Mouse (Mus musculus): ENCODE data around the gene Slc41a2.
A peak's percentile ranks its signal among the peaks of the same experiment; 100 is the strongest.
"Not testable (repeated sequence)": the region's sequence is repeated elsewhere in the genome, so short reads cannot be mapped to it uniquely, and the experiment has no call there.

Slc41a2 gene

DNA sequence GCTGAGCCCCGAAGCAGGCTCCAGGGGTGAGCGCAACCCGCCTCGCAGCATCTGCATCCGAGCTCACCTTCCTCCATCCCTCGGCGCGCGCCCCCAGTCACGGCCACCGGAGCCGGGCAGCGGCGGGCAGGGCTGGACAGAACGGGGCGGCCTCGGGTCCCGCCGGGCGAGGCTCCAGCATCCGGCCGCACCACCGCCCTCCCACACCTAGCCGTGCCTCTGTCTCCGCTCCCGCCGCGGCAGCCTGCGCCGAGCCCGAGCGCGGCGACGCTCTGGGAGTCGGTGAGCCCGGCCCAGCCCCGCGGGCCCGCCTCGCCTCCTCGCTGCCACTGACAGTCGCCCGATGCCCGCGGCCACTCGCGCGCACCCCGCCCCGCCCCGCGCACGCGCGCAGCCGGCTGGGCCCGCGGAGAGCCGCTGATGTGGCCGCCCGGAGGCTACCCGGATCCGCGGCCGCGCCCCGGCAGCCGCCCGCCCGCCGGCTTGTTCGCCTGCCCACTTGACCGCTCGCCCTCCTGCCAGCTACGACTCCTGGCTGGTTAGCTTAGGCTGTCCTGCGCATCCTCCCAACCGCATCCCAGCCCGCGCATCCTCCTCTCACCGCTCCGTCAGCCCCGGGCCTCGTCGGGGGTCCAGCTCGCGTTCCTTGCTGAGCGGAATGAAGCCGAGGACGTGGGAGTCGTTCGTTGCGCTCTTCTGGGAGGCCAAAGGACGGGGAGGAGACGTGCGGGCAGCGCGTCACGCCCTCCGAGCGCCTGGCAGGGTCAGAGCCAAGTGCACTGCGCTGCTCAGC is at the start of gene Slc41a2:
Gene Slc41a2 (minus strand): TSS at position 724 of the 793 bp plus-strand sequence.
- DNase-seq, result peak; percentile 82 to 90

DNA sequence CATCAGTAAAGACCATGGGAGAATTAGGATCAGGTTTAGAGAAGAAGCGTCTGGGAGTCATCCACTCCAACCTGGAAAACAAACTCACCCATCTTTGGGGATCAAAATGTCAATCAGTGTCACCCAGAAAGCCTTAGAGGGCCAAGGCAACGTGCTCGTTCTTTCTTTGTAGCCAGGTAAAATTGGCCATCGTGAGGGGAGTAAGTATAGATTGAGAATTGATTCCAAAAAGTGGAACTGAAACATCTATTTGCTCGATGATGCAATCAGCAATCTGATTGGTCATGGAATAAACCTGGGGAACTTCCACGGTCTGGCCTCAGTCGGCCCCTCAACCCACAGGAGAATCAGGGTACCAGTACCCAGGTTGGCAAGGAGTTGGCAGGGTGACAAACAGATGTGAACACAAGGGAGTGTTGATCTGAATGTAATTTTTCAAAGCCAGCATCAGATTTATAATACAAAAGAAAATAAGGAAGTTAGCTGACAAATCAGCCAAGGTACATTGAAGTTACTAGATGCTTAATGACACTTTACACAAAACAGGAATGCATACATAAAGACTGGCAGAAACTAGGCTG is 47.7 kb upstream of the Slc41a2 start:
- no peak for DNase-seq

DNA sequence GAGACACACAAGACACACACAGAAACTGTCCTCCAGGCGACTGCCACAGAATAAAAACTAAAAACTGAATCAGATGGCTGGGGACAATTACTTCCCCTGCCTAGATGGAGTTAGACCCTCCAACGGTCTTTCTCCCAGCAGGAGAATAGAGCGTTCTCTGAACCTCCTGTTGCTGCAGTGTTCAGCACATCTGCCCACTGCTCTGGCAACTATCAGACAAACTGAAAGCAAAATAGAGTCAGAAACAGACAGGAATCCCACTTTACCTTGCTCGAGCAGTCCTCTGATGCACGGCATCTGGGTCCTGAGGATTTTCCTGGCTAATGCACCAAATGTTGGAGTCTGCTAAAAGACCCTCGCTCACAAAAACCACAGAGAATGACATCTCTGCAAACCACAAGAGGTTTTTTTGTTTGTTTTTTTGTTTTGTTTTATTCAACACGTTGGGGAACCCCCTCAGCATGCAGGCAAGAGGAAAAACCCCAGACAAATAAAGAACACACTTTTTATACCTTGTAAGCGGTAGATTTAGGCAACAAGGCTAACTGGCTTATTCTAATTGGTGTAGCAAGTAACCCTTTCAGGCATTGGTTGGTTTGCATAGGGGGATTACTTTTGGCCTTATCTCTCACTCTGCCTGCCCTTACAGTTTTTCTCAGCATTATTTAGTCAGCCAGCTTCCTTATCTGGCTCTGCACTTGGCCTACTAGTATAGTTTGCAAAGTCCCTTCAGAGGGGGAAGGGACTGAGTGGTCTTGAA is 47.0 kb upstream of the Slc41a2 start:
- no peak for DNase-seq

DNA sequence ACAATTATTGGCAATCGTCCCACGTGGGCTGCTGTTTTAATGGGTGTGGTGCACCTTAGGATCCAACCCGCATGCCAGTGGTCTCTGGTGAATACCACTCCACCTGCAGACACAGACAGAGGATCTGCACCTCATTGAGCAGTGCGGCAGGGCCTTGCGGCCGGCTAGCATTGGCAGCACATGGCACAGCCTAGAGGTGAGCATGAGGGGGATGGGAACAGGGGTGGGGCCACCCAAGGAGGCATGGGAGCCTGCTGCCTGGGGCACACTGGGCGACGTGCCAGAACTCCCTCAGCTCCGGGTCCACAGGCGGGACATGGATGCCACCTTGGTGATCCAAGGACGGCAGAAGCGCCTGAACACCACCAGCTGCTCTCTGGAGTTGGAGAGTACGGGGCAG is 46.2 kb upstream of the Slc41a2 start:
- no peak for DNase-seq

DNA sequence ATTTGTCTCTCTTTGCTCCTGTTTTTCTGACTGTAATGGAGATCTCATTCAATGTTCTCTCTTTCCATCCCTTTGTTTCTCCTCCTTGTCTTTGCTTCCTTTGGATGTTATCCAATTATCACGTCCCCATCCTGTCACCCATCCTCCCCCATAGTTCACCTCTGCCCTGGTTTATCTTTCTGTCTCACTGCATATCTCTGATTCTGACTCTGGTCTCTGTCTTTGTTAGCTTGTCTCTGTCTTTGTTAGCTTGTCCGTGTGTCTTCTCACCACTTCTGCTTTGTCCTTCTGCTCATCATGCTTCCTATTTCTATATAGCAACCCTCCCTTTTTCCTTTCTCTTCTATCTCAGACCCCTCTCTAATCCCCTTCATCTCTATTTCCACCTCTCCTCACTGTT is 45.3 kb upstream of the Slc41a2 start:
- DNase-seq, result no peak

DNA sequence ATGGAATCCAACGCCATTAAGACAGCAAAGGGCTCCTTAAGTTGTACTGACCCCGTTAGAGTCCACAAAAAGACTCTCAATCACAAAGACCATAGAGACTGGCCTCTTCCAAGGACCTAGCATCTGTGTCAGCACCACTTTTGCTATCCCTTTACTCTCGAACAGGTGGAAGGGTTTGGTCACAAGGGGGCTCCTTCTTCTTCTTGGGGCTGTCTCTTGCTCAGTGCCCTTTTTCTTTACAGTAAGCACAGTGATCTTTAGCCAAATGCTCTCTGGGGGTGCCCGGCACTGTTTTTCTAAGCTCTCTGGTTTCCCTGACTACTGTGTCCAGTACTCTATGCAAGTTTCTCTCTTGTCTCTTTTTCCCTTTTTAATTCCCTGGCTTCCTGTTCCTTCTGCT is 44.8 kb upstream of the Slc41a2 start:
- DNase-seq, result no peak

DNA sequence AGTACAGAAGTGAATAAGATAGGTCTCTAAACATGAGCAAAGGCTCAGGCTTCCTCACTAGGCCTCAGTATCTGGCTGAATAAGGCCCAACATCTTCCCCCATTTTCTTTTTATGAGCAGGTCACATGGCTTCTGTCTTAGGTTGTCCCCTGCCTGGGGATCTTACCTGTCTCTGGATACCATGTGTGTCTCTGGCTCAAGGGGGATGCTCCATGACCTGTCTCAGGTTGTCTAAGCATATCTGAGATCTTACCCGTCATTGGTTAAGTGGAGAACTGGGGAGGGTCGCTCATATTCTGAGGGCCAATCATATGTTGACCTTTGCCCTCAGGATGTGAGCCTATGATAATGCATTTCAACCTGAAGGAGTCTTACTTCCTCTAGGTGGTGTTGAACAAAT is 42.8 kb upstream of the Slc41a2 start:
- no peak for DNase-seq

DNA sequence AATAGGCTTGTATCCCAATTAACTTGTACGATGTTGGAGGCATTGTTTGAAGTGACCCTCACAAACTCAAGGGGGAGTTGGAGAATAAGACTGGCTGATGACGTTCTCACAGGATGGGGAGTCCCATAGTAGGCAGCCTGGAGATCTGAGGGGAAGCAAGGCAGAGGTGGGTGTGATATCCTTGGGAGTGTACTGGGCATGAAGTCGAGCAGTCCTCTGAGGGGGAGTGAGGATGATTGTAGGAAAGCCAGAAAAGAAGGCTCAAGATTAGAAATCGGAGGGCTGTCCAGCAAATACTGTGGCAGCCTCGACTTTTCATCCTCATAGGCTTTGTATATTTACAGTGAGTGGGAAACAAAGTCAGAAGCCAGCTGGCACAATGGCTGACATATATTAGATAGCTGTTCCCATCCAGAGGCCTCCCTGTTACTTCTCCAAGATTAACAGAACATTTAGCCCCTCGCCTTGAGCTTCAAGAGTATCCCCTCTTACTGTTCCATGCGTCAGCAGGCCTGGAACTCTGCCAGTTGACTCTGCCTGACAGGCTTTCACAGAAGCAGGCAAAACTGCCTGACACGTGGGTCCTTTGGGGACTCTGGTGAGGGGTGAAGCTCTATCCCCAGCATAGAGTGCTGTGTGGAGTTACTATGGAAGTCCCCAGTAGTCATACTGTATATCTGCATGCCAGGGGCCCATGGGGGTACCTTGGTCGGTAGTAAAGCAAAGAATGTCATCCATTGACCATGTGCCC is 40.6 kb upstream of the Slc41a2 start:
- no peak for DNase-seq

DNA sequence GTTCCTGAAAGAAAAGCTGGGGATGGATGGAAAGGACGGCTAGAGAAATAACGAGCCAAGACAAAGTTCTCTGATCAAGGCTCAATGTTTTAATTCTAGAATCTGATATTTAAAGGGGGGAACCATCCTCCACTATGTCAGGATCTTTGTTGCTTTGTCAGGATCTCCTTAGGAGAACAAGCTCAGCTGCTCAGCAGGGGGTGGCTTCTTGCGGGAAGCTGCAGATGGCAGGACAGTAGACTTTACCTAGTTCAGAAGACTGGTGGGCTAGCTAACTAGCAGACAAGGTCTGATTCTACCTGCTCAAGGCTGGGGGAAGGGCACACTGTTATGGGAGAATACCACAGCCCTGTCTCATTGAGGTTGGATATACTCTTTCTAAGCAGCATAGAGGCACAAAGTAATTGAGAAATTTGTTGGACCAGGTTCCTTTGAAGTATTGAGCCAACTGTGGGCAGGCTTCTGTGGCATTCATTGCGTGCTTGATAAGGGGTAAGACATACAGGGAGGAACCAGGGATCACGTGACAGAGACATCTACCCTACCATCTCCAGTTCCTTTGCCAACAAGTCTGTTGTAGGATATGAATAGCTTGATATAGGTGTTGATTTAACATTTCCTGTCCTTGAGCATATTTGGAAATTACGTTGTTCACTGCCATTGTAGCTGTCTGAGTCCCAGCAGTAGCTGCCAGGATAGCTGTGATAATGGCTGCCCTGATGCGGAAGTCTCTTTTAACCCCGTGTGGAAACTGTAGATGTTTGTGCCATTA is 39.4 kb upstream of the Slc41a2 start:
- DNase-seq, result peak; percentile 21 to 35

DNA sequence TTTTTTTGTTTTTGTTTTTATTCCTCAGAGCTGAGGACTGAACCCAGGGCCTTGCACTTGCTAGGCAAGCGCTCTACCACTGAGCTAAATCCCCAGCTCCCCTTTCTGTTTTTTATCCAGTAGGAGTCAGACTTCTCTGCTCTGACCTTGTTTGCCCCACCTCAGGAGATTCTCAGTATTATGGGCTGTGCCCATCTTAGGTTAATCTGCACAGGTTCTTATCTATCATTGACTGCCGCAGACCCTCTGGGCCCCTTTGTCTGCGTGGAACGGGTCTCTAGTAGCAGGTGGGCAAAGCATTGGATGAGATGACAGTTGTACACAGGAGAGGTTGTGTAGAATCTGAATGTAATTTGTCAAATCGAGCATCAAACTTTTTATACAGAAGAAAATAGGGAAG is 37.8 kb upstream of the Slc41a2 start:
- DNase-seq, result not testable (repeated sequence)

DNA sequence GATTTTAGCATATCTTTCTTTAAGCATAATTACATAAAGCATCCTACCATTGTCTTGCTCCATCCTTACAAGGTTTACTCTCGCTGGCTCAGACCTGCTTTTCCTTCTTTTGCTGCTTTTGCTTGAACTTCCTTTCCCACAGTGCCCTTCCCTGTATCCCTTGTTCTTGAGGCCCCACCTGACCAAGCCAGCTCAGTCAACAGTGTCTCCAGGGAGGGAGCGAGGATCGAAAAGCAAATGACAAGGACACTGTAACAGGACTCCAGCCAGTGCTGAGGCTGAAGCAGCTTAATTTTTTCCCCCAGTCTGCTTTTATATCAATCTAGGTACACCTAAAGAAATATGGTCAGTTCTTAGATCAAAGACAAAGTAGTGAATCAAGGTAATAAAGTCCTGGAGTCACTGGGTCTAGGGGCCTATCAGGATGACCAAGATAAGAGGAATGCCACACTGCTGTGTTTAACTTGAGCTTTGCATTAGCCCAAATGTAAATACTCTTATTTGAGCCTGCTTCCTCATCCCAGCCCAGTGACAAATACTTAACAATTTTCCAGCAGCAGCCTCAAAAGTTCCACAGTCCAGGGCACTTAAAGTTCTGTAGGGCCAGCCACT is 36.5 kb upstream of the Slc41a2 start:
- DNase-seq, result no peak

DNA sequence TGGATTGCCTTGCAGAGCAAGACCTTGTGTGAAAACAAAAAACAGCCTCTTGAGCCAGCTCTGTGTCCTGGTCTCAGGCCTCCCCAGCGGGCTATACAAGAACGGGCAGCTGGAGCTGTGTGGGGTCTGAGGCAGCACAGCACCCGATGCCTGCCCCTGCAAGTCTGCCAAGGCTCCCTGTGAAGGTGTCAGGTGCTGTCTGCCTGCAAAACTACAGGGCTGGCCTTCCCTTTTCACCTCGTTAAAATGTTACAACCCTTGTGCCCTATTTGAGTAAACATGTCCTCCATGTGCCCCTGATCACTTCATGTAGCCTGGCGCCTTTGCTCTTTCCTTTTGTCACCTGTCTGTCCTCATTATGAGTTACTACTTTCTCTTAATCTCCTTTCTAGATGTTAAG is 31.2 kb upstream of the Slc41a2 start:
- no peak for DNase-seq

DNA sequence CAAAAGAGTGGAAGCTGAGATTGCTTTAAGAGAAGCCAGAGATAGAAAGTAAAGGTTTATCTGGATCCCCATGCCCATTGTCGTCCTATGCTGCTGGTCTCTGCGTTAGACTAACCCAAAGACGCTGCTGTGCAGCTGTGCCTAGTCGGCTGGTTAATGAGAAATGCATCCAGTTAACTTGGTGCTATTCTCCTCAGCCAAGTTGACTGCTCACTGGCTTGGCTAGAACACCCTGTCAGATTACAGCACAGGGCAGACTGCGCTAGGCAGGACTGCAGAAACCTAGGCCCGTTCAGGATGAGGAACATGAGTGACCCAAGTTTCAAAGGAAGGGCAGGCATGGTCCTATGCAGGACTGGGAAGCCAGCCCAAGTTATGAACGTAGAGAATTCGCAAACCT is 25.8 kb upstream of the Slc41a2 start:
- DNase-seq, result no peak

DNA sequence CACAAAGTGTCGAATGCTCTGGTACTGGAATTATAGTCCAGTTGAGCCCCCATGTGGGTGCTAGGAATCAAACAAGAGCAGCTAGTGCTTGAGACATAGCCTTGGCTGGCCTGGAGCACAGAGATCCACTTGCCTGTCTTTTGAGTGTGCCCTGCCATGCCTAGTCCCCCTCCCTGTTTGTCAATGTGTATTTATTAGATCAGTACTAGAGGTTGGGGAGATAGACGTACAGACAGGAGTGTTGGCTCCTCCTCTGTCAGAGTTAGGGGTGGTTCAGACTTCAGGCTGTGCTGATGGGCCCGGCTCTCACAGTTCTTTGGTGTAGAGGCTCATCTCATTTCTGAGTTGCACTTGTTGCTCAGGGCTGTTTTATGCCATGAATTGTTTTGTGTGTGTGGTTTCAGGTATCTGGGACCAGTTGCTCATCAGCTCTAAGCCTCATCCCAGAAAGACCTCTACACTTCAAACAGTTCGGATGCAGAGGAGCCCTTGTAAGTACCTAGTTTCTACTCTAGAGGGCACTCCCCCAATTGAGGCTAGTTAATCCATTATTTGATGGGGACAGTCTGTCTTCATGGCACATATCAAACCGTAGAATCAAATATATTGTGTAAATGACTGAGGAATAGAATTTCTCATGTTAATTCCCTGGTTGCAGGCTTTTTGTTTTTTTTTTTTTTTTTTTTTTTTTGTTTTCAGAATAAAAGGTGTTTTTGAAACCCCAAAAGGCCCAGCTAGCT is 24.1 kb upstream of the Slc41a2 start:
- DNase-seq, result peak in 1 of 2 experiments; percentile 21

DNA sequence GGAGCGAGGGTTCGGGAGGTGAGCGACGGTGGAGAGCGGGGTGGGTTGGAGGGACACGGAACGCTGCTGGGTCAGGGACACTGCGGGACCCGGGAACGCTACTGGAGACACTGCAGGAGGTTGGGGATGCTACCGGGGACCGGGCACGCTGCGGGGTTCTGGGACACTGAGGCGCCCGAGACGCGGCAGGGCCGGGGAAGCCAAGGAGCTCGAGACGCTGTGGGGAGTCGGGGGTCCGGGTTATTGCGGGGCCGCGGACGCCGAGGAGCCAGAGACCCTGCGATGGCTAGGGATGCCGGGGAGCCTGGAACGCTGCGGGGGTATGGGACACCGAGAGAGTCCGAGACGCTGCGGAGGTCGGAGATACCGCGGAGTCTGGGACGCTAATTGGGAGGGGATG is 22.7 kb upstream of the Slc41a2 start:
- no peak for DNase-seq

DNA sequence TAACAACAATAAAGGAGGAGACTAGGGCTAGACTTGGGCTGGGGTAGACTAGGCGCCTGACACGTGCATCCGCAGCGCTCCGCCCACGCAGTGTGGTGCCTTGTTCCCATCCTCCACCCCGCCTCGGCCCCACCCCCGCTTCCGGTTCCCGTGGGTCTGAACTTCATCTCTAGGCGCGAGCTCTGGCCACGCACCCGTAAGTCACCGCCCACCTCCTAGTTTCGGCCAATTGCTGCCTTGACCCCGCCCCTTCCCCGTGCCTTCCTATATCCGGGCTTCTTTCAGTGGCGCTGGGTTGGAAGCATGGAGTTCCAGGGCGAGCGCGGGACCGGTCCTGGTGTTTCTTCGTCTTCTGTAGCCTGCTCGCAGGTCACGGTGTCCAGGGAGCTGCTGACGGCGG is 22.3 kb upstream of the Slc41a2 start, which contains the start of gene D10Wsu102e:
Gene D10Wsu102e (plus strand): TSS at position 266 of the 400 bp plus-strand sequence.
- peak; percentile 96 to 97 for DNase-seq

DNA sequence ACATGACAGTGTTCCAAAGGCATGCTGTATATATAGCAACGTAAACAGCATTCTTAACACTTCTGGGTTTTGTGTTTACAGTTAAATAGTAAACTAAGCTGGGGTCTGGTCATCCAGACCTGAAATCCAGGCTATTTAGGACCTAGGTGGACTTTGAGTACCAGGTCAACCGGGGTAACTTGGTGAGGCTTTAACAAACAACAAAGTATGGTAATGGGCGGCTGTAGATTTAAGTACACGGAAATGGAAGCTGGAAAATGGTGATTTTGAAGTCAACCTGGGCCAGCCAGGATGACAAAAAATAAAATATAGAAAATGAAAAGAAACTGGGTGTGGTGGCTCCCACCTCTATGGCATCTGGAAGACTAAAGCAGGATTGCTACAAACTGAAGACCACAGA is 21.8 kb upstream of the Slc41a2 start:
- no peak for DNase-seq

DNA sequence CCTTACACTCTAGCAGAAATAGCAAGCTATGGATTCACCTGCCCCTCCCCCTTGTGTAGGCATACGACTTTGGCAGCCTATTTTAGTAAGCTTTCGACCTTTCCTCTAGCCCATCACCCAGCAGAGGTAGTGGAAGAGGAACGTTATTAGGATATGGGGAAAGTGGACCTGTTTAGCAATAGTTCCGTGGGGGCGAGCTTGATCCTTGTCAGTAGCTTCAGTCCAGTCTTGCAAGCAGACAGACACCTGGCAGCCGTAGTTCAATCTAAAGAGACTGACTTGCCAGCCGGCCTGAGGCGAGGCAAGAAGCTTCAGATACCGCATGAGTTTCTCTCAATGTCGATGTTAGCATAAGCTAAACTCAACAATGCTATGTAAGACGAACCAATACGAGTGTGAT is 18.7 kb upstream of the Slc41a2 start:
- no peak for DNase-seq

DNA sequence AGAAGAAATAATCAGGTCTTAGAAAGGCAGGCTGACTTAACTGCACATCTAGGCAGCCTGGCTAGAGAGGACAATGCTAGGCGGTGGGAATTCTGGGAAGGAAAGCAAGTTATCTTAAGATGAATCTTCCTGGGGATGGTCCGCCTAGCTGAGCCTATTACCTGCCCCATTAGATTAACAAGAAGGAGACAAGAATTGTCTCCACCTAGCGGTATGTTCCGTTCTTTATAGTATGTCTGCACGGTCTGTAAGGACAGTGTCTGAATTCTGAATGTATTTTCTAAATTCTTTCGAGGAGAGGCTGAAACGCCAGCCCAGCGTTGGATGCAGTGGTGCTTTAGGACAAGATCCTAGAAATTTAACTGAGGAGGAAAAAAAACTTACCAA is 16.6 kb upstream of the Slc41a2 start:
- DNase-seq, result no peak

DNA sequence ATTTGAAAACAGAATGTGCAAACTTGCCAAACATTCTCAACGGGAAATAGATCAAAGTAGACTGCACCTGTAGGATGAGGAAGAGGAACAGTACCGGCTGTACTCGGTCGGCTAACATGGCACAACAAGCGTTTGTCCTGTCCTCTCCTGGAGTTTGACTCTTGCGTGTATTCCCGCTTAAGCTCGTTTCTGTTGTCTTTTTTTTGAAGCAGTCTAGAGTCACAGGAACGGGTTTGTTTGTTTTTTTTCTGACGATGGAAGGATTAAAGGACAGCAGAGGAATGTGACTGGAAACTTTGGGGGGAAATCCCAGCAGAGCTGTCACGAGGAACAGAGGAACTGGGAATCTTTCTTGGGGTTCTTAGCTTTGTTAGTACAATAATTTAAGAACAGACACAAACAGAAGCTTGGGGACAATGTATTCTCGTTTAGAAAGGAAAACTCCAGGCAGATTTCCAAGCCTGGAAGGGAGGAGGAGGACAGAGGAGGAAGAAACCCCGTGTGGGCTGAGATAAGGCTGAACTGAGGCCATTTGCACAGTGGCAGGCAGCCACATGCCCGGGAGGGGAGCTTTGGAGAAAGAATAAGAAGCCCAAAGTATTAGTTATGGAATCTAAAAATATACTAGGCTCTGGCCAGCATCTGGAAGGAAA is 16.1 kb upstream of the Slc41a2 start:
- no peak for DNase-seq

DNA sequence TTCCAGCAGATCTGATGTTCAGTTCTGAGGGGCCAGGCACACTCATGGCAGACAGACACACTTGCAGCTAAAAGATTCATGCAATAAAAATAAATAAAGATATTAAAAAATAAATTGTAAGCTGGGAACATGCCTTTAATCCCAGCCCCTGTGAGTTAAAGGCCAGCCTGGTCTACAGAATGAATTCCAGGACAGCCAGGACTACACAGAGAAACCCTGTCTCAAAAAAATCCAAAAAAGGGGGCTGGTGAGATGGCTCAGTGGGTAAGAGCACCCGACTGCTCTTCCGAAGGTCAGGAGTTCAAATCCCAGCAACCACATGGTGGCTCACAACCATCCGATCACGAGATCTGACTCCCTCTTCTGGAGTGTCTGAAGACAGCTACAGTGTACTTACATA is 14.1 kb upstream of the Slc41a2 start:
- DNase-seq, result not testable (repeated sequence)
